Mouse (Mus musculus): ENCODE data around the gene Prkce.

The Prkce gene

DNA sequence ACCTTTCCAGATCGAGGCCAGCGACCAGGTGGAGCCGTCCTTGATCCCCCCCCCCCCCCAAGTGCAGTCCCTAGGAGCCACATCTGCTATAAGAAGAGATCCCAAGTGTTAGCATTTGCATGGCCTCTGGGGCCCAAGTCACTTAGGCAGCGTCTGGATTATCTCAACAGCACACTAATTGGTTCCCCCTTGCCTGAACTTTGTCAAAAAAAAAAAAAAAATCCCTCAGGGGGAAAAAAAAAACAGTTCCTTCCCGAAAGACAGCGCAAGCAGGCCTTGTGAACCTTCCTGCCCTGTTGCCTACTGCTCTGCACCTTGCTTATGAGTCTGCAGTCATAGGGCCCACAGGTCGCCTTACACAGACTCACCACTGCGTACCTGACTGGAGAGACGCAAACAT, 7.9 kb downstream of the Prkce start:
- no peak for DNase-seq (ENCODE audit: low read depth, low spot score)

DNA sequence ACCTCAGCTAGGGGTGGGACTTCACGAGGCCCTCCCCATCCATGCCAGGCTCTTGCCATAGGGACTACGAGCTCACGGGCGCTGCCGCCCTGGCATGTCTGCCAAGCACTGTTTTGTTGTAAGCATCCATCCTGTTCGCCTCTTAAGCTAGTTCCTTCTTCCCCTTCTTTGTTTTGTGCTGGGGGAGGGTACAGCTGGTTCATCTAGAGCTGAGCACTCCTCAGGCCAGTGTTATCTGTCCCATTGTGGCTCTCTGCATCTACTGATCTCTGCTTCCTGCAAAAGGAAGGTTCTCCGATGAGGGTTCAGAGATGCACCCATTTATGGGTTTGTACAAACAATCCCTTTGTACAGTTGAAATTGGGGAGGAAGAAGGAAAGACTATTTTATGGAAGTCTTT, 9.1 kb downstream of the Prkce start:
- DNase-seq (ENCODE audit: low read depth, low spot score): no peak

DNA sequence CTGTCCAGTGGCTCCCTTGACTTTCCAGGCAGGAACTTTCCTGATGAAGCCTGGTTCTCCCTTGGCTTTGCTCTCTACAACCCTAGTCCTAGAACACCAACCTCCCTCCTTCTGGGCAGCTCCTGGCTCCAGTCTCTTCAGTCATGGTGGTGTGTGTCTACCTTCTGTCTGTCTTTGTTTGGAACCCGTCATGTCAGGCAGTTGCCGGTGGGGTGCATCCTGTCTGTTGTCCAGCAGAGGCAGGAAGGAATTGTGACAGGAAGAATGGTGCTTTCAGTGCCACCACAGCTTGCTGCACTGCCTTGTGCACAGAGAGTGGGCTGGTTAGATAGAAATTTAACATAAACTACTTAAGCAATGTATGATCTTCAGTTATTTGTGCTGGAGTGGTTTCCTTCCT, 16.2 kb downstream of the Prkce start:
- no peak for DNase-seq (ENCODE audit: low read depth, low spot score)

DNA sequence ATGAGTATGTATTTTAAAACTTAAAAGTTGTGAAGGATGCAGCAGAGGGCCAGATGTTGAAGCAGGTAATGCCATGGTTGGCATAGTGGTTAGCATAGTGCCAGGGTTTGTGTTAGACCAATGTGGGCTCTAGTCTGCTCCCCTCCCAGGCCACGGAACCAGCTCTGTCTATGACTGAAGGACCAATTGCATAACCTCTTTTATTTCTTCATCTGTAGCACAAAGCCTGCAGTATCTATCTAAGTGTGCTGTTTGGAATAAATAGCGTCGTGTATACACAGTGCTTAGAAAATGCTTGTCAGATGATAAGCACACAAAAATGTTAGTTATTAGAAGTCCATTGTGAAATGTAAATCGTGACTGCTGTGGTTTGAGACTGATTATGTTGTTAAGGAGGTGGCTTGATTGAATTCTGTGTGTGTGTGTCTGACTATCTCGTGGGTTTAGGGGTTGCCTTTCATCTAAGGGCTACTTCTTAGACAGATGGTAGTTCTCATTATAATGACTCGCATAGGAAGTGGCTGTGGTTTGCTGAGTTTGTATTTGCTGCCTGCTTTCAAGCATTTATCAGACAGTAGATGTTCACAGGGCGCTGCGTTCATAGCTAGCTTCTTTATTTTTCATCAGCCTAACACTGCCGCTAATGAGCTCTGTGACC, 17.1 kb downstream of the Prkce start:
- DNase-seq (ENCODE audit: low read depth, low spot score): no peak

DNA sequence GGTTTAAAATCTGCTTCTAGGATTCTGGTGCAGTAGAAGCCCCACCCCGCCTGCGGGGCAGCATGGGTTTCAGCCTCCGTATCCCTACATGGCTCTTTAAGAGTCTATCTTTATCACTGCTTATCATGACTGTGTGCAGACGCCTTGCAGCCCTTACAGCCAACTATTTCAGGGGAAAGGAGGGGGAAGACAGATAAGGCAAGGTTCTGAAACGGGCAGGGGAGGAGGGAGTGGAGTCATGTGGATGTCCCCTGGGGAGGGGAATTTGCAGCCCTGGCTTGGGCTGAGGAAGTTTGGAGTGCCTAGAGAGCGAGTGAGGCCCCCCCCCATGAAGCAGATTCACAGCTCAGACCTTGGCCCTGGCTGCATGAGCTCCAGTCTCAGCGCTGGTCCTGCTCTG, 18.0 kb downstream of the Prkce start:
- DNase-seq (ENCODE audit: low read depth, low spot score): no peak

DNA sequence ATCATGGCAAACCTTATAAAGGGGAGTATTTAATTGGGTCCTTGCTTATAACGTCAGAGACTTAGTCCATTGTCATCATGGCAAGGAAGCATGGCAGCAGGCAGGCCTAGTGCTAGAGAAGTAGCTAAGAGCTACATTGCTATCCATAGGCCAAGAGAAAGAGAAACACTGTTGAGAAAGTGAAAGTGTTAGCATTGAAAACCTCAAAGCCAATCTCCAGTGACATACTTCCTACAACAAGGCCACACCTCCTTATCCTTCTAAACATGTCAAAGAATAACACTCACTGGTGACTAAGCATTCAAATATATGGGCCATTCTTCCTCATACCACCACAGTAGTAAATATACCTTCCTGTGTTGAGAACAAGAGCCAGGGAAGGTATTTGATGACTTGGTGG, 20.2 kb downstream of the Prkce start:
- no peak for DNase-seq (ENCODE audit: low read depth, low spot score)

DNA sequence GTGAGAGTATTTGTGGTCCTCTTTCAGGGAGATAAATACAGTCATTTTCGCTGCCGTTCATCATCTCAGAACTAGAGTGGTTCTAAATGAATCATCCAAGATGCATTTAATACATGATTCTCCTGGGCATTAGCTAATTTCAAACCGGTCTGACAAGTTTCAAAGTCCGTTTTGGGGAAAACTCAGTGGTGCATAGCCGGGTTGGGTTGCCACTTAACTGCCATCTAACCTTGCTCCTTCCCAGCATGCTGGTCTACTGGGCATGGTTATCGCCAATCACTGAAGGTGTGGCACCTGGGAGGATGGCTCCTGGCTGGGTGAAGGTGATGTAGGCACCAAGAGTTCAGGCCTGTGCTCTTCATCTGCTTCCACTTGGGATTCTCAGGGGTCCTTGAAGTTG, 26.4 kb downstream of the Prkce start:
- no peak for DNase-seq (ENCODE audit: low read depth, low spot score)

DNA sequence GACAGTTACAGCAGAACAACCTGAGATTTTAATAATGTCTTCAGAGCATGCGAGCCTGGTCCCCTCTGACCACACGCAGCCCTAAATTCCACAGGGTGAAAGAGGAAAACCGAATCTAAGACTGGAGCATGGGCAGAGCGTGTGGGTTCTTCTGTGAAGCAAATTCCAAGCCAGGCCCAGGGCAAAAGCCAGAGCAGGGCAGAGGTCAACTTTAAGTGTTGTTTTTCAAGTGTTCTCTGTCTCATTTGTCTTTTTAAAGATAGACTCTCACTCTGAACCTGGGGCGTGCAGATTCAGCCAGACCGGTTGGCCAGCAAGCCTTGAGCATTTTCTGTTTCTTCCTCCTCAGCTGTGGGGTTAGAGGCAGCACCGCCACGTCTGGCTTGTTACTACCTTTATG, 27.3 kb downstream of the Prkce start:
- DNase-seq (ENCODE audit: low read depth, low spot score): no peak

DNA sequence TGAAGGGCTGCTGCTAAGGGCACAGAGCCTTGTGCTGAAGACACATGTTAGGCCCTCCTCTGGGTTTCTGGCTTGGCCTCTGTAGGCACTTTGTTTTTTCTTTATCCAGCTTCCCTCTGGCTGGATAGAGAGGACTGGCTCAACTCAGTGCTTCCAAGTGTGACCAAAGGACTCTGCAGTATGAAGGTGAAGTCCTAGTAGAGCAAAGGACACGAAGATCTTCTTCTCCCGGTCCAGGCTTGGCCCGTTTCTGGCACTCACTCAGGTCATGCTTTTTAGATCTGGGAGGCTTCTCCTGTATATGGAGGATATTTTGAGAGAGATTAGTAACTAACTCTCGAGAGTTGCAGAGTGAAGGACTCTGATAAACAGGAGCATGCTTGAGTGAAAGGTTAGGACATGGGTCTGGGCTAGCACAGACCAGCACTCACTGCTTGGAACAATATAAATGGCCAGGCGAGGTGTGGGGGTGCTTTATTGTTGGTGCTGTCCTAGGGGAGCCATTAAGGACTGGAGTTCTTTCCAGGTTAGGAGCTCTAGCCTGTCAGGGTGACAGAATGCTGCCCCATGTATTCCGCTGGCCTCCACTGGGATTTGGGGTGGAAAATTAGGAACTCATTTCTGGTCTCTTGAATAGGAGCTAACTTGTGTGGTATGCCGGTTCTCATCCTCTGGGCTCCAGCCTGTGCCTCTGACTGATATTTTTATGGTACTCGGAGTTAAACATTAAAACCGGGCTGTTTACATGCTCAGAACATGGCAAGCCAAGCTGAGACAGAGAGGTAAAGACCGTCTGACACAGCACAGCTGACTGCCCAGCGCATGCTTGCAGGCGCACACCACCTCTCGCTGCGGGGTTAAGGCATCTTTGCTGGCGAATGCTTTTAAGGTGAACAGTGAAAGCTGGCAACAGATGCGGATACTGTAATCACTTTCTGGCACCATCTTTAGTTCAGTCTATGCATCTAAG, 31.2 kb downstream of the Prkce start:
- no peak for DNase-seq (ENCODE audit: low read depth, low spot score)

DNA sequence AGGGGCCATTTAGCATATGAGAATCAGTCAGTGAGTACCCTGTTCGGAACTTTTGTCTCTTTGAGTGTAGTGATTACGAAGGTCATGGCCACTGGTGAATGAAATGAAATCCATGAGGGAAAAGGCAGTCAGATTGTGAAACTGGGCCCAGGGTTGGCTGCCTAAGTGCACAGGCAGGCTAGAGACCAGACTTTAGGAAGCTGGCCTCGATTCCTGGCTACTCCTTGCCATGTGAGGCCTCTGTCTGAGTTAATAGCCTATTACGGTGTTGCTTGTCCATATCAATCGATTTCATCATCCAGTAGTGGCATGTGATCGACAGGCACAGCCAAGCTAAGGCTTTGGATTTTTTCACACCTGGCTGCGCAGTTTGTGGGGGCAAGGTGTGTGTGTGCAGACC, 34.4 kb downstream of the Prkce start:
- DNase-seq (ENCODE audit: low read depth, low spot score): no peak

DNA sequence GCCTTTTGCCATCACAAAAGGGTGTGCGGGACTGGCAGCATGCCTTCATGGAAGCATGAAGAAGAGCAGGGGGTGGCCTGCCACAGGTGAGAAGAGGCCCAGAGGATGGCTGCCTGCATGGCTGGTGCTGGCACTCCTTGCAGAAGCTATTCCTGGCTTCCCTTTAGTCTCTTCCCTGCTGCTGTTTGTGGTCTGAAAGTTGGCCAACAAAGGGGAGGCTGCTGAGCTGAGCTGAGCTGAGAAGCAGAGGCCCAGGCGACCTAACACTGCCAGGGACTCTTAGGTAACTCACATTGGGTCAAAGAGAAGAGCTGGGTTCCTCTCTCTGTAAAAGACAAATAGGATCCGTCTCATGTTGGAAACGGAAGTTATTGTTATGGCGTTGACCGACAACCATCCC, 35.4 kb downstream of the Prkce start:
- DNase-seq (ENCODE audit: low read depth, low spot score): no peak

DNA sequence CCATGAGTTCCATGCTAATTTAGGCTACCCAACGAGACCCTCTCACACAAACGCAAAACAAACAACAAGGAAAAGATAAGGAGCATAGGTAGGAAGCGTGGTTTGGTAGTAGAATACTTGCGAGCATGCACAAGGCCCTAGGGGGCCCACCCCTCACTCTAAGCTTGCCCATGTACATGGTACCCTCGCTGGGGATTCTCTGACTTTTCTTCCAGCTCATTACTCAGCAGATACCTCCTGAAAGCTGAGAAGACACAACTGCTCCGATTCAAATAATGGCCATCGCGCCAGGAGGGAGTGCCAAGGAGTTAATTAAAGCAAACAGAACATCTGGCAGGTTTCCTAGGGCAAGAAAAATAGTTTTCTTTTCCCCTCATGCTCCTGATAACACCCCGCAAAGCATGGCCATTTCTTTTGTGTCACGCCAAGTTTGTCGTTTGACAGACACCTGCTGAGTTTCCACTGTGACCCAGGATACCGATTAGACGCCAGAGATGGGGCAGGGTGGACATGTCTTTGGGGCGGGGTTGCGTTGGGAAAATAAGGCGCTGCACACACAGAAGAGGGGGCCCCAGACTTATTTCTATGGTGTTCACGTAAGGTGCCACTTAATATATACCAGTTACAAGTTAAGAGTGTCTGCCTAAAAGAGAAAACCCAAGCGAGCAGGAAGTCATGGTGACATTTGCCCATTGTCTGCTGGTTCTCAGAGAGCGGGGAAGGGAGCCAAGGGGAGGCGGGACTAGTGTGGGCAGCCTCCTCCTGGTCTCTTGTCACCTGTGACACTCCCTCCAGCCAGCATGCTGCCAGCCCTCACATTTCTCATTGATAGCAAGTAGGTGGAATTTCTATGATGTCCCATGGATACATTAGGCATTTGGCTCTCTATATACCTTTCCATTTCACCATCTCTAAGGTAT, 36.2 kb downstream of the Prkce start:
- no peak for DNase-seq (ENCODE audit: low read depth, low spot score)

DNA sequence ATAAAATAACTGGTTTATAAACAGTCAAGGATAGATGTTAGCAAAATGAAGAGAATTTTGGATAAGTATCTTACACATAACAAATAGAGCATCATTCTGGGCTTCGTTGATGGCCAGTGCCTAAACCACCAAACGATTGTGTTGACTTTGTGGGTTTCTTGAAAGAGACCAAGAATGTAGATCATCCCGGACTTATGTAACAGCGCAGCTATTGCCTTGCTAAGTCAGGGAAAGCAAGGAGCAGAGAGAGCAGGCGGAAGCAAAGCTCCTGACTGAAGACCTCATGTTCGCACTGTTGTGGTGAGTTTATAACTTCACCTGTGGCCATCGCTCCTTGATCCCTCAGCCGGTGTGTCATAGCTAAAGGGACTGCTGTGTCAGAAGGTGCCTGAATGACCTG, 38.7 kb downstream of the Prkce start:
- no peak for DNase-seq (ENCODE audit: low read depth, low spot score)

DNA sequence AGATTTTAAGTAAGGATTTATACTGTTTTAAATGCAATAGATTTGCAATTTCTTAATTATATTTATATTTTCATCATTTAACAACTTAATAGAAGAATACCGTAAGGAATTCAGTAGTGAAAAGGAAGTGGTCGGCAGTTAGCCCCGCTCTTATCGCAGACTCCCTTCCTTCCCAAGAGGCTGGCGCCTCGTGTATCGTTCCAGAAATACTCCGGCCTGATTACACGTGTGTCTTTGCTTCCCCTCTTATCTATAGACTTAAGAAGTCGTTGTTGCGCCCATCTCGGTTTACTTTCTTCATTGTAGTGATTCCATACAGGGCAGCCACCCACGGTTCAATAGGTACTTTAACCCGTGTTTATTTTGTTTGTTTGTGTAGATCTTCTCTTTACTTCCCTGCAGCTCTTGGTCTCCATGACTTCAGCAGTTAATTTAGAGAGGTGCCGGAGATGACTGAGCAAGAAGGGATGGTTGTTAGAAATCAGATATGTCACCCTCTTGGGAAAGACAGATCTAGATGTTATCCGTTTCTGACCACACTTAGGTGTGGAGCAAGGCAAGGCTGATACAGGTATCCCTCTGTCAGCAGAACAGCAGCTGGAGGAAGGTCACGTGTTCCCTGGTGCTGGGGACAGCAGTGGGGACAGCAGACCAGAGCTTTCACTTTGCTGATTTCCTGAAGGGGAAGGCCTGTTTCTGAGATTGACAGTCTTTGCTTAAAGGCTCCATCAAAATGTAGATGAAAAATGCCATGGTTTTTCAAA, 40.7 kb downstream of the Prkce start:
- DNase-seq (ENCODE audit: low read depth, low spot score): no peak

DNA sequence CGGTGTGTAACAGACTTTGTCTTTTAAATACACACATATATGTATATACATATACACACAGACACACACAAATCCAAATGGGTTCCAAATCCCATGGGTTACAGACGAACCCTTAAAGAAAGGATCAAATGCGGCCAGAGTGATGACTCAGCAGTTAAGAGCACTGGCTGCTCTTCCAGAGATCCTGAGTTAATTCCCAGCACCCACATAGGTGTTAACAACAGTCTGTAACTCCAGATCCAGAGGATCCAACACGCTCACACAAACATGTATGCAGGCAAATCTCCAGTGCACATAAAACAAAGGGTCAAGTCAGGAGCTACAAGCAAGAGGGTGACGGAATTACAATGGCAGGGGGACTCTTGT, 41.2 kb downstream of the Prkce start:
- no peak for DNase-seq (ENCODE audit: low read depth, low spot score)

DNA sequence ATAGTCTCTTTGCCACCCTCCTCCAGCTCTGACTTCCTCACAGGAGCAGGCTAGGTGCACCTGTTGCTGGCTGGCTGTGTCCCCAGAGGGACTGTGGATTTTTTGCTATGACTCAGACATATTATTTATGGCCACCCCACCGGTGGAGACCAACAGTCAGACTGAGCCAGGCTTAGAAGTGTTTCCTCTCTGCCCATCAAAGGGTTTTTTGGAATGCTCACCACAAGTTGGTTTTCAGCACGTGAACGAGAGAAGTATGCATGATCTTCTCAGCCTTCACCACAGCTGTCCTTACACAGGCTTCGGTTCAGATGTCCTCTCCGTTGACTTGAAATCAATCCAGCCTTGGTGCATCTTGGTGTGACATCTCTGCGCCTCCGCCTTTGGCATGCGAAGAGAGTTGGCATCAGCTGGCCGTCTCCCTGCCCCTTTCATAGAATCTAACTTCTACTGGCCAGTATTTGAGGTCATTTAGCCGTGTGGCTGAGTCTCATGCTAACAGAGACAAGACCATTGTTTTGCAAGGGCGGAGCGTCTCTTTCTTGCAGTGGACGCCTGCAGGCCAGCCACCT, 42.2 kb downstream of the Prkce start:
- no peak for DNase-seq (ENCODE audit: low read depth, low spot score)

DNA sequence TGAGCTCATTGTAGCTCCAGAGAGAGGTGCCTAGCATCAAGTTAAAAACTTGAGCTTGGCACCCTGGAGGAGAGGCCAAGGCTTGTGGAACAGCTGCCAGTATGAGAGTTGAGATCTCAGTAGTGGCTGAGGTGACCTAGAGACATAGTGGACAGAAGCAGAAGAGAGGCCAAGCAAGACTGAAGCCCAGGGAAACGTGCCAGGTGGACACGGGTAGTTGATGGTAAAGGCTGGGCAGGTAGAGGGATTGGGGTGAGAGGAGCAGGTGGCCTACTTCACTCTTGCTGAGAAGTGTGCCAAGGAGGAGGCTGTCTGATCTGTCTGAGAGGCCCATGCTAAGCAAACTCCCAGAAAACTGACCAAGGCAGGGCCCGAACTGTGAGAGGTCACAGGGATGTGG, 44.6 kb downstream of the Prkce start:
- no peak for DNase-seq (ENCODE audit: low read depth, low spot score)

DNA sequence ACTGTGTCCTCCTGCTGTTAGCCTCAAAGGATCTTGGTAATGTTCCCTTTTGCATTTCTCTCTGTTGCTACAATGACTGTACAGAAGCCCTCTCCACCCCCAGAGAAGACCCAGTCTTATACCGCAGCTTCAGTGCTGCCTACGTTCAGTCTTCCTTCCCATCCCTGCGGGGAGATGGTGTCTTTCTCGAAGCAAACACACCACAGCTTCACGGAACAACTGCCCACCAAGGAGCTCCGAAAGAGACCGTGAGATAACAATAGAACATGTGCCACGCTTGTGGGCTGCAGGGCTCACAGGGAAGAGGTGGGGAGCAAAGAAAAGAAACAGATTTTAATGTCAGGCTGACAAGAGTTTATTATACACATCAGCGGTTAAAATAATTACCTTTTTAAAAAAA, 46.7 kb downstream of the Prkce start:
- DNase-seq (ENCODE audit: low read depth, low spot score): peak; percentile 72

DNA sequence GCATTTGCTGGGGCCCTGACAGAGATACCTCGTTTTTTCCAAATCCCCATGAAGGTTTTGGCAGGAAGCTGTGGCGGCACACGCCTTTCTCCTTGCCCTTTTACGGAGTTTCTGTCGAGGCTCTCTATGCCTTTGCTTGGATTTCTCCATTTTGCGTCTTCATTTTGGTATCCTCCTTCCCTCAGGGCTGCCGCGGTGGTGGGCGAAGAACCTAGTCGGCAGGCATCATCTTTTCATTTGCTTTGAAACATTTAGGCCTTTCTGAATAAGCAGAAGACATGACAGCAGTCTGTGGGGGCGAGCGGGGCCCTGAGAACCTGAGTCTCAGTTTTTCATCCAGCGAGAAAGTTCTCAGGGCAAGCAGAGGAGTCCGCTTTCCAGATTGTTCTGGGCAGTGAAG, 47.2 kb downstream of the Prkce start:
- DNase-seq (ENCODE audit: low read depth, low spot score): no peak

DNA sequence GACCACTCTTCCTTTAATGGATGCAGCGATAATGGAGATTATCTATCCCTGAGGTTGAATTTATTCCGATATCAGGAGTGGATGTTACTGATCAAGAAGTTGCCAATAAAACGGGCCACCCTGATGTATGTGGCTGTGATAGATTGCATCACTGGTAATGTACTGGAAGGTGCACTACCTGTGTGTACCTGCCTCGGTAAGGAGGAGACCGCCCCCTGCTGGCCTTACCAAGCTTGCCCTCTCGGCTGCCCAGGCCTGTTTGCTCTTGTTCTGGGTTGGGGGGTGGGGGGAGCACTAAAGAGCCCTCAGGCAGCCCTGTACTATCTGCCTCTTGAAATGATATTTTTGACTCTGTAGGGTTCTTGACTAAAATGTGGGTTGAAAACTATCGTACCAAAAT, 48.2 kb downstream of the Prkce start:
- no peak for DNase-seq (ENCODE audit: low read depth, low spot score)

DNA sequence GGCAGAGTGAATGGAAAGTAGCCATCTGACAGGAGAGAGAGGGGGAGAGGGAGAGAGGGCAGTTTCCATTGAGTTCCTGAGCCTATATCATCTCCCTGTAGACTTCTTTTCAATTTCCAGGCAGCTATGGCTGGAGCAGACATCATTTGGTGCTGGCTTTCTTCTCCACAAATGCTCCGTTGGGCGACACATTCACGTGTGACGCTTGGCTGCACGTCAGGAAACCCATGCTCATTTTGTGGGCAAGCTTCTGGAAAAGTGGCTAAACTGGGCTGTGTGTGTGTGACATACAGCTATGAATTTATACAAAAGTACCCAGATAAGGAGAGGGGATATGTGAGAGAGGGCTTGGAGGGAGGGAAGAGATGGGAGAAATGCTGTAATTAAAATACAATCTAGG, 49.9 kb downstream of the Prkce start:
- no peak for DNase-seq (ENCODE audit: low read depth, low spot score)

Data from telencephalon, adult 2 months (tissue).